Mouse (Mus musculus): ENCODE data around the gene Nova1. TPM values are rescaled to one million over a fixed set of nuclear protein-coding genes. Genes with fewer than 3 reads are reported as not detected.

Nova1 gene
- 0.05 TPM for polyA plus RNA-seq (2017; shearing (Covaris generic))

DNA sequence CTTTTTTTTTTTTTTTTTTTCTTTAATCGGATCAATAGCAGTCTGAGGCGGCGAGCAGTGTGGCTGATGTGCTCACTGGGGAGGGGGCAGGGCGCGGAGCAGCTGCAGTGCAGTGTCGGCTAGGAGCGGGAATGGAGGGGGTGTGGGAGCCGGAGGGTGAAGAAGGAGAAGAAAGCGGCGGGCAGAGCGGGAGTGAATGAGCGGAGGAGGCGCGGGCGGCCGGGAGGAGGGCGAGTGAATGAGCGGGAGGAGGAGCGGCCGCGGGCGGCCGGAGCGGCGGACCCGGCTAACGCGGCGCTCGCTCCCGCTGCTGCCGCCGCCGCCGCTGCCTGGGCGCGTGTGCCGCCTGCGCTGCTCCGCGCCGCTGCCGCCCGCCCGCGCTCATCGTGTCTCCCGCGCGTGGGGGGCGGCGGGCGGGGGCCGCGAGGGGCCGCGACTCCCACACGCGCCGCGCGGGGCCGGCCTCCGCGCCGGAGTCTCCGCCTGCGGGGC is at the start of gene Nova1:
Gene Nova1, minus strand, starts transcription at position 74 of the 492 bp plus-strand sequence.

Data from effector memory CD4-positive, alpha-beta T cell, adult 5 months (primary cell).